Mouse (Mus musculus): ENCODE measurements around the gene Pth2. TPM values are rescaled to one million over a fixed set of nuclear protein-coding genes. Genes with fewer than 3 reads are reported as not detected.

Gene Pth2
- total and polyA plus RNA-seq, 3 experiments: not detected

- dilution Hi-C loops (cut with MboI; ENCODE audit: extremely low pct_ligation_motif_present, extremely low pct_unique_long_range_greater_than_20kb, low sequenced_read_pairs): no loop called here
- no peak overlapping the region for H3K4me3 ChIP-seq (replicated peaks in 1 of 3; ENCODE audit: low read depth in 2 of 3, low read length in 2 of 3, poor library complexity in 1 of 3)
- H3K9me3 ChIP-seq (replicated peaks; ENCODE audit: low read length): peaks cover under 1% of the 10 kb centered on the region
- TF ChIP-seq MXI1 (IDR thresholded peaks at IDR 0.05; ENCODE audit: low read depth, low read length) (no peak), USF2 (conservative IDR thresholded peaks at IDR 0.05; ENCODE audit: low read depth, low read length) (no peak), GABPA (IDR thresholded peaks at IDR 0.05; ENCODE audit: insufficient replicate concordance, low read depth, low read length) (no peak), SMC3 (IDR thresholded peaks at IDR 0.05; ENCODE audit: low read depth, low read length) (no peak), USF1 (IDR thresholded peaks at IDR 0.05; ENCODE audit: low read depth, low read length) (no peak)
- peaks cover 96% of the 10 kb centered on the region for H3K27me3 ChIP-seq (replicated peaks)
- no peak for DNase-seq (ENCODE audit: extremely low read depth)
- H3K4me2 ChIP-seq (ENCODE audit: insufficient read depth, low read depth, poor library complexity, severe bottlenecking): no peak overlapping the region
- no peaks in the 10 kb centered on the region for H3K79me2 ChIP-seq (replicated peaks; ENCODE audit: control insufficient read depth, extremely low read depth, insufficient read depth, poor library complexity, severe bottlenecking)
- in situ Hi-C loops (cut with MboI; ENCODE audit: low pct_ligation_motif_present, low pct_unique_long_range_greater_than_20kb, low sequenced_read_pairs): no loop called here
- H3K36me3 ChIP-seq (replicated peaks in 1 of 2; ENCODE audit: control insufficient read depth in 1 of 2, insufficient read depth in 1 of 2, low read length in 1 of 2): no peaks in the 10 kb centered on the region
- no peak overlapping the region for H3K27ac ChIP-seq (ENCODE audit: insufficient read depth, low read depth)
- H3K4me1 ChIP-seq (ENCODE audit: control insufficient read depth in 1 of 2, insufficient read depth in 2 of 2): peaks cover 0 to 10% of the 10 kb centered on the region in 2 experiments; a peak in 2 of 4 replicates
- no peak overlapping the region for H3K9ac ChIP-seq (ENCODE audit: insufficient read depth, low read depth)
Observed at GRCm38 (mm10) chr7:45183672-45184071, 2.9 kb downstream of the Pth2 start.

- Histone ChIP-seq H3K9me3 (replicated peaks; ENCODE audit: low read length) (no peaks in the 10 kb centered on the region), H3K4me3 (replicated peaks in 1 of 3; ENCODE audit: low read depth in 2 of 3, low read length in 2 of 3, poor library complexity in 1 of 3) (no peak overlapping the region), H3K4me2 (ENCODE audit: insufficient read depth, low read depth, poor library complexity, severe bottlenecking) (no peak overlapping the region), H3K4me1 (ENCODE audit: control insufficient read depth in 1 of 2, insufficient read depth in 2 of 2) (peaks cover 0 to 10% of the 10 kb centered on the region in 2 experiments; a peak in 3 of 4 replicates), H3K27ac (ENCODE audit: insufficient read depth, low read depth) (no peak overlapping the region), H3K9ac (ENCODE audit: insufficient read depth, low read depth) (no peak overlapping the region), H3K79me2 (replicated peaks; ENCODE audit: control insufficient read depth, extremely low read depth, insufficient read depth, poor library complexity, severe bottlenecking) (no peaks in the 10 kb centered on the region), H3K36me3 (replicated peaks in 1 of 2; ENCODE audit: control insufficient read depth in 1 of 2, insufficient read depth in 1 of 2, low read length in 1 of 2) (no peaks in the 10 kb centered on the region), H3K27me3 (replicated peaks) (peaks cover 96% of the 10 kb centered on the region)
- no peak for DNase-seq (ENCODE audit: extremely low read depth)
- in situ Hi-C loops (cut with MboI; ENCODE audit: low pct_ligation_motif_present, low pct_unique_long_range_greater_than_20kb, low sequenced_read_pairs): no loop called here
- TF ChIP-seq MEF2A (IDR thresholded peaks at IDR 0.05; ENCODE audit: borderline replicate concordance, low read depth, low read length): no peak
- no peak for TF ChIP-seq PAX5 (IDR thresholded peaks at IDR 0.05; ENCODE audit: low read length)
- TF ChIP-seq GABPA (IDR thresholded peaks at IDR 0.05; ENCODE audit: insufficient replicate concordance, low read depth, low read length): no peak
- no peak for TF ChIP-seq MAX (IDR thresholded peaks at IDR 0.05; ENCODE audit: low read length)
- no peak for TF ChIP-seq USF1 (IDR thresholded peaks at IDR 0.05; ENCODE audit: low read depth, low read length)
- no peak for TF ChIP-seq ETS1 (conservative IDR thresholded peaks at IDR 0.05; ENCODE audit: low read depth, low read length)
- no peak for TF ChIP-seq TCF12 (IDR thresholded peaks at IDR 0.05; ENCODE audit: low read depth, low read length)
- no peak for TF ChIP-seq BHLHE40 (IDR thresholded peaks at IDR 0.05; ENCODE audit: low read depth, low read length)
- TF ChIP-seq HCFC1 (IDR thresholded peaks at IDR 0.05; ENCODE audit: low read depth, low read length): no peak
- no peak for TF ChIP-seq ZNF384 (IDR thresholded peaks at IDR 0.05; ENCODE audit: low read depth, low read length)
- TF ChIP-seq ELF1 (IDR thresholded peaks at IDR 0.05; ENCODE audit: low read depth, low read length): no peak
- dilution Hi-C loops (cut with MboI; ENCODE audit: extremely low pct_ligation_motif_present, extremely low pct_unique_long_range_greater_than_20kb, low sequenced_read_pairs): no loop called here
Observed at GRCm38 (mm10) chr7:45185921-45186320, 5.1 kb downstream of the Pth2 start.
